Mouse (Mus musculus): ENCODE data around the gene Mmp9. TPM values are rescaled to one million over a fixed set of nuclear protein-coding genes. Genes with fewer than 3 reads are reported as not detected.
A peak's percentile ranks its signal among the peaks of the same experiment; 100 is the strongest.

Gene Mmp9
- polyA plus RNA-seq, 1 experiment: 29.1 TPM

GRCm38 (mm10) chr2:164906071-164906470 is 34.5 kb upstream of the Mmp9 start:
- no peak for TF ChIP-seq CTCF (IDR thresholded peaks at IDR 0.05; ENCODE audit: borderline replicate concordance, control insufficient read depth, extremely low read depth, insufficient read depth, low read length, poor library complexity)

DNA sequence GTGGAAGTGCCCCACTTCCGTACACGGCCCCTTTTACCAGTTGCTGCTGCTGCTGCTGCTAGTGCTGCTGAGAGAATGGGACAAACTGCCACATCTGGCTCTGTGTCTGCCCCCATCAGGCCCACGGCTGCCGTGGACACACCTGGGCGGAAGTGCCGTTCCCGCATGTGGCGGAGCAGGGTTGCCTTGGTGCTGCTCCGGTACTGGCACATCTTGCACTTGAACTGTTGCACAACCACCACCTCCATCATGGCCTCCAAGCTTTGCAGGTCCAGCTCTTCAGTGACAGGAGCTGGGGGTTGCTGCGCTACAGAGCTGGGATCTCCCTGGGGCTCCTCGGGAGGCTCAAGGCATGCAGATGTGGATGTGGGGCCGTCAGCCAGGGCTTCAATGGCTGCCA is 33.1 kb upstream of the Mmp9 start:
- peaks cover 56% of the 10 kb centered on the region for H3K36me3 ChIP-seq (ENCODE audit: control insufficient read depth, insufficient read depth, low read length)

More at GRCm38 (mm10) chr2:164906071-164906470, 34.5 kb upstream of the Mmp9 start:
- DNase-seq: no peak
- Histone ChIP-seq H3K4me1 (replicated peaks; ENCODE audit: control insufficient read depth, insufficient read depth, low read length) (peaks cover 26% of the 10 kb centered on the region), H3K27me3 (ENCODE audit: control insufficient read depth, insufficient read depth, low read length) (no peaks in the 10 kb centered on the region), H3K27ac (ENCODE audit: control insufficient read depth, insufficient read depth, low read length) (no peak overlapping the region), H3K36me3 (ENCODE audit: control insufficient read depth, insufficient read depth, low read length) (peaks cover 68% of the 10 kb centered on the region), H3K4me3 (ENCODE audit: control insufficient read depth, insufficient read depth, low read length) (no peak overlapping the region)
- 99% methylated on average over 4 of the region's 4 CpGs for WGBS

DNA sequence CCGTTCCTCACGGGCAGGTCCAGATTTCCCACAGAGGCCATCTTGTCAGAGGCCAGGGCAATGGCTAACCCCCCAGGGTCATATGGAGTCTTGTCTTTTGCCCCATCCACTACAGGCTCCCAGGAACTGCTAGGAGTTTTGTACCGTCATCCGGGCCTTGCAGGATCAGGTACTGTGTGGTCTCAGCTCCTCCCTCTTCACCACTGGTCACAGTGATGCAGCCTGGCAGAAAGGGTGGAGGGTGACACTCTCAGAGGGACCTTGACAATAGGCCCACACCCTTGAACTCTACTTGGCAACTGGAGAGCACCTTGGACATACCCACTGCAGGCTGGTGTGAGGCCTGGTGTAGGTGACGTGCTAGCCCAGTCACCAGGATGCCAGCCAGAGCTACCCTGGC is 32.6 kb upstream of the Mmp9 start:
- Histone ChIP-seq H3K36me3 (ENCODE audit: control insufficient read depth, insufficient read depth, low read length) (peaks cover 51% of the 10 kb centered on the region), H3K4me1 (replicated peaks; ENCODE audit: control insufficient read depth, insufficient read depth, low read length) (peaks cover 25% of the 10 kb centered on the region), H3K27me3 (ENCODE audit: control insufficient read depth, insufficient read depth, low read length) (no peaks in the 10 kb centered on the region), H3K27ac (ENCODE audit: control insufficient read depth, insufficient read depth, low read length) (no peak overlapping the region), H3K4me3 (ENCODE audit: control insufficient read depth, insufficient read depth, low read length) (no peak overlapping the region)
- TF ChIP-seq POLR2A (IDR thresholded peaks at IDR 0.05; ENCODE audit: control insufficient read depth, extremely low read depth, insufficient read depth, low read length, poor library complexity) (no peak), CTCF (IDR thresholded peaks at IDR 0.05; ENCODE audit: borderline replicate concordance, control insufficient read depth, extremely low read depth, insufficient read depth, low read length, poor library complexity) (no peak)
- DNase-seq: no peak
- 99% methylated on average over 5 of the region's 5 CpGs for WGBS

More for the DNA sequence above, 33.1 kb upstream of the Mmp9 start:
- no peak for DNase-seq
- Histone ChIP-seq H3K4me1 (replicated peaks; ENCODE audit: control insufficient read depth, insufficient read depth, low read length) (peaks cover 21% of the 10 kb centered on the region), H3K4me3 (ENCODE audit: control insufficient read depth, insufficient read depth, low read length) (no peak overlapping the region), H3K27ac (ENCODE audit: control insufficient read depth, insufficient read depth, low read length) (no peak overlapping the region), H3K27me3 (ENCODE audit: control insufficient read depth, insufficient read depth, low read length) (no peaks in the 10 kb centered on the region)
- 93% methylated on average over 12 of the region's 12 CpGs for WGBS
- no peak for TF ChIP-seq CTCF (IDR thresholded peaks at IDR 0.05; ENCODE audit: borderline replicate concordance, control insufficient read depth, extremely low read depth, insufficient read depth, low read length, poor library complexity)
- TF ChIP-seq POLR2A (IDR thresholded peaks at IDR 0.05; ENCODE audit: control insufficient read depth, extremely low read depth, insufficient read depth, low read length, poor library complexity): no peak

- TF ChIP-seq CTCF (IDR thresholded peaks at IDR 0.05; ENCODE audit: borderline replicate concordance, control insufficient read depth, extremely low read depth, insufficient read depth, low read length, poor library complexity) (no peak), POLR2A (IDR thresholded peaks at IDR 0.05; ENCODE audit: control insufficient read depth, extremely low read depth, insufficient read depth, low read length, poor library complexity) (no peak)
- 86% methylated on average over 3 of the region's 3 CpGs for WGBS
- Histone ChIP-seq H3K27me3 (ENCODE audit: control insufficient read depth, insufficient read depth, low read length) (no peaks in the 10 kb centered on the region), H3K27ac (ENCODE audit: control insufficient read depth, insufficient read depth, low read length) (no peak overlapping the region), H3K36me3 (ENCODE audit: control insufficient read depth, insufficient read depth, low read length) (peaks cover 48% of the 10 kb centered on the region), H3K4me1 (replicated peaks; ENCODE audit: control insufficient read depth, insufficient read depth, low read length) (peaks cover 36% of the 10 kb centered on the region), H3K4me3 (ENCODE audit: control insufficient read depth, insufficient read depth, low read length) (no peak overlapping the region)
- no peak for DNase-seq
Observed at GRCm38 (mm10) chr2:164909100-164909499, 31.5 kb upstream of the Mmp9 start.

DNA sequence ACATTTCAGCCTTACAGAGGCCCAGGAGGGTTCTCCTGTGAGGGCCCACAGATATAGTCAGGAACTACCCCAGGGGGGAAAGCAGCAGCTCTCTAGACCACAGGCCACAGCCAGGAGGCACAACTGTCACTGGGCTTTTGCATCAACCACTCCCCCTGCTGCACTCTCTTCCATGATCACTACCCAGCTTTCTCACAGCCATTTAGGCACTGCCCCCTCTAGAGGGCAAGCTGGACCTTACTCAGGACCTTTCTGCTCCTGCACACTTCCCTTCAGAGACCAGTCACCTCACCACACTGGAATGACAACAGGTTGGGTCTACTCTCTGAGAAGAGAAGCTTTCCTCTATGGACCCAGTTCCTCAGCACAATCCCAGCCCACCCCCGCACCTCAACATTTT is 31.0 kb upstream of the Mmp9 start:
- Histone ChIP-seq H3K4me1 (replicated peaks; ENCODE audit: control insufficient read depth, insufficient read depth, low read length) (peaks cover 39% of the 10 kb centered on the region), H3K36me3 (ENCODE audit: control insufficient read depth, insufficient read depth, low read length) (peaks cover 43% of the 10 kb centered on the region), H3K27me3 (ENCODE audit: control insufficient read depth, insufficient read depth, low read length) (no peaks in the 10 kb centered on the region), H3K27ac (ENCODE audit: control insufficient read depth, insufficient read depth, low read length) (no peak overlapping the region), H3K4me3 (ENCODE audit: control insufficient read depth, insufficient read depth, low read length) (no peak overlapping the region)
- TF ChIP-seq CTCF (IDR thresholded peaks at IDR 0.05; ENCODE audit: borderline replicate concordance, control insufficient read depth, extremely low read depth, insufficient read depth, low read length, poor library complexity) (no peak), POLR2A (IDR thresholded peaks at IDR 0.05; ENCODE audit: control insufficient read depth, extremely low read depth, insufficient read depth, low read length, poor library complexity) (no peak)
- DNase-seq: no peak
- WGBS: 77% methylated on average over 1 of the region's 1 CpGs

GRCm38 (mm10) chr2:164910360-164911061 is 30.1 kb upstream of the Mmp9 start:
- no peak for DNase-seq
- Histone ChIP-seq H3K27me3 (ENCODE audit: control insufficient read depth, insufficient read depth, low read length) (no peaks in the 10 kb centered on the region), H3K4me1 (replicated peaks; ENCODE audit: control insufficient read depth, insufficient read depth, low read length) (peaks cover 39% of the 10 kb centered on the region), H3K4me3 (ENCODE audit: control insufficient read depth, insufficient read depth, low read length) (peak overlapping the region; percentile 66), H3K27ac (ENCODE audit: control insufficient read depth, insufficient read depth, low read length) (0 out of 2 replicates have a peak overlapping the region, but pooled peaks have one; percentile 2), H3K36me3 (ENCODE audit: control insufficient read depth, insufficient read depth, low read length) (peaks cover 34% of the 10 kb centered on the region)
- 4% methylated on average over 37 of the region's 37 CpGs for WGBS
- TF ChIP-seq CTCF (IDR thresholded peaks at IDR 0.05; ENCODE audit: borderline replicate concordance, control insufficient read depth, extremely low read depth, insufficient read depth, low read length, poor library complexity): no peak
- TF ChIP-seq POLR2A (IDR thresholded peaks at IDR 0.05; ENCODE audit: control insufficient read depth, extremely low read depth, insufficient read depth, low read length, poor library complexity): no peak
